Comparison of ENCODE assay signal across 11 mouse cellular contexts in genomic region chr15:100113343-100114275, GRCm38 (mm10).
DNase-seq lines count a peak whose midpoint lies in the region; ATAC-seq and TF ChIP-seq lines count a peak whose summit lies in the region.
"Had no signal": no experiment of that assay in that cellular context is flagged by ENCODE, and none has a peak within 500 bp of the region (broad histone marks: within the 10 kb centered on the region; RNA-seq: fewer than 3 reads in every experiment).

No protein-coding gene starts in this region.

- H3K4me2 ChIP-seq in embryonic facial prominence, embryonic 11.5 days (ENCODE audit: low read depth, low read length): no peak overlapping the region

- peaks cover 41% of the 10 kb centered on the region for H3K4me1 ChIP-seq in heart, embryonic 10.5 days
- peaks cover 33% of the 10 kb centered on the region for H3K4me1 ChIP-seq in G1E (ENCODE audit: insufficient read depth, low read depth, low read length)
- no peaks in the 10 kb centered on the region for H3K4me1 ChIP-seq in embryonic facial prominence, embryonic 11.5 days (ENCODE audit: control insufficient read depth, insufficient read depth, low read length)

- no peak for DNase-seq in heart, embryonic 10.5 days (ENCODE audit: low spot score)
- no peak for DNase-seq in heart, adult 9 months (ENCODE audit: low spot score in 2 of 2)
- peak; percentile 61 for DNase-seq in G1E (ENCODE audit: low spot score)
- peak; percentile 36 for DNase-seq in embryonic facial prominence, embryonic 11.5 days (ENCODE audit: low spot score)
- no peak for DNase-seq in left cerebral cortex, adult 2 months (ENCODE audit: extremely low spot score in 1 of 2, low spot score in 2 of 2)
- no peak for DNase-seq in cerebellum, adult 9-10 months
- DNase-seq in left cerebral cortex, adult 11 months (ENCODE audit: low spot score): no peak
- DNase-seq: cerebellum, adult 9-11 months; right cerebral cortex, adult 18-20 months had no signal

- H3K4me3 ChIP-seq in heart, embryonic 10.5 days: no peak overlapping the region
- peak overlapping the region; percentile 42; the same call in 1 of the 2 replicates for H3K4me3 ChIP-seq in G1E (ENCODE audit: low read depth, low read length)
- H3K4me3 ChIP-seq in embryonic facial prominence, embryonic 11.5 days (ENCODE audit: low read depth, low read length): no peak overlapping the region
- no peak overlapping the region for H3K4me3 ChIP-seq in left cerebral cortex, adult 2 months

- H3K9ac ChIP-seq in embryonic facial prominence, embryonic 11.5 days (replicated peaks; ENCODE audit: low read length): no peak overlapping the region

- intact Hi-C loops in left cerebral cortex, adult 2 months (cut with DNase I): no loop called here

- H3K9me3 ChIP-seq in heart, embryonic 10.5 days: no peaks in the 10 kb centered on the region
- H3K9me3 ChIP-seq in G1E (replicated peaks): no peaks in the 10 kb centered on the region
- no peaks in the 10 kb centered on the region for H3K9me3 ChIP-seq in embryonic facial prominence, embryonic 11.5 days (replicated peaks; ENCODE audit: control insufficient read depth, low read length)

- peak overlapping the region; percentile 73 for H3K27ac ChIP-seq in heart, embryonic 10.5 days
- no peak overlapping the region for H3K27ac ChIP-seq in embryonic facial prominence, embryonic 11.5 days (replicated peaks; ENCODE audit: low read depth, low read length)
- H3K27ac ChIP-seq in left cerebral cortex, adult 2 months: no peak overlapping the region
- H3K27ac ChIP-seq: macrophage had no signal

- WGBS in heart, embryonic 10.5 days: 47% methylated on average over 10 of the region's 10 CpGs
- 64% methylated on average over 10 of the region's 10 CpGs for WGBS in embryonic facial prominence, embryonic 11.5 days

- no peak for TF ChIP-seq CTCF in G1E (IDR thresholded peaks at IDR 0.05; ENCODE audit: low read depth, low read length)
- TF ChIP-seq CTCF in left cerebral cortex, adult 2 months (IDR thresholded peaks at IDR 0.05): no peak

- H3K27me3 ChIP-seq in heart, embryonic 10.5 days (ENCODE audit: insufficient read depth, poor library complexity, severe bottlenecking): no peaks in the 10 kb centered on the region
- H3K27me3 ChIP-seq in G1E (ENCODE audit: insufficient read depth, low read length): no peaks in the 10 kb centered on the region
- no peaks in the 10 kb centered on the region for H3K27me3 ChIP-seq in embryonic facial prominence, embryonic 11.5 days (ENCODE audit: control insufficient read depth, insufficient read depth, low read length)

- ATAC-seq in G1E (ENCODE audit: extremely low read depth, insufficient number of reproducible peaks, low FRiP score, poor library complexity, severe bottlenecking): peak; percentile 69
- ATAC-seq in embryonic facial prominence, embryonic 11.5 days (replicated peaks; ENCODE audit: insufficient number of reproducible peaks, low FRiP score, low TSS enrichment, low read depth): peak; percentile 59; the same call in 1 of the 2 replicates
- ATAC-seq in megakaryocyte progenitor cell, adult 5-6 weeks (replicated peaks; ENCODE audit: poor library complexity): peak; percentile 93

- peaks cover 19% of the 10 kb centered on the region for H3K36me3 ChIP-seq in heart, embryonic 10.5 days
- peaks cover 36% of the 10 kb centered on the region for H3K36me3 ChIP-seq in G1E (replicated peaks)
- no peaks in the 10 kb centered on the region for H3K36me3 ChIP-seq in embryonic facial prominence, embryonic 11.5 days (replicated peaks; ENCODE audit: control insufficient read depth, insufficient read depth, low read depth, low read length)

Comparison
In these comparisons a context has a peak if more than half of its experiments do, and no peak if none do; other contexts are left out.
1. DNase-seq: peak in G1E (single experiment) and embryonic facial prominence, embryonic 11.5 days (single experiment); none in heart, embryonic 10.5 days (single experiment), heart, adult 9 months (0 of 2), left cerebral cortex, adult 2 months (0 of 2), cerebellum, adult 9-10 months (single experiment) and left cerebral cortex, adult 11 months (single experiment).
2. Peak in every context shown above with its lines, with median percentiles within 50 percentile points of each other: ATAC-seq.